Mouse (Mus musculus) CD4-positive helper T cell, adult 2 months (primary cell): ENCODE data around the gene Prss21.
"Not testable (repeated sequence)": the region's sequence is repeated elsewhere in the genome, so short reads cannot be mapped to it uniquely, and the experiment has no call there.

Source experiments
- DNase-seq: peaks from one replicate; pipeline ENCODE4 v3.0.0-alpha.2; 2012; ENCODE audit warnings: low read depth, missing footprints, low spot score

Prss21 gene

DNA sequence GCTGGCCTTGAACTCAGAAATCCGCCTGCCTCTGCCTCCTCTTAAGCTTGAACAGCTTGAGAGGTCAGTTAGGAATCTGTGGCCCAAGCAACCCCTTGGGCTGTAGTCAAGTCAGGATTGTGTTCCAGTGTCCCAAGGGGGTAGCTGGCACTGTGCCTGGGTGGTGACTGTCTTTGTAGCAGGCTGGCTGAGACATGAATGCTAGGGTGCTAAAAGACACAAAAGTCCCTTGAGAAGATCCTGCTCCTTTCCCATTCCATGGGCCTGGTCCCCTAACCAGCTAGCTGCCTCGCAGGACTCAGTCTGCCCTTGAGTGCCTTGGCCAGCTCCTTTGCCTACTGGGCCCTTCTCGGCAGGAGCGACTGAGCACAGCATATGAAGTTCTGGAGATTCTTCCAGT is 4.9 kb upstream of the Prss21 start:
- DNase-seq: no peak

GRCm38 (mm10) chr17:23868513-23868912 is 657 bp downstream of the Prss21 start:
- DNase-seq: no peak

GRCm38 (mm10) chr17:23873884-23874856 is 6.3 kb downstream of the Prss21 start:
- DNase-seq: no peak

GRCm38 (mm10) chr17:23876741-23877140 is 8.9 kb downstream of the Prss21 start:
- DNase-seq: no peak

DNA sequence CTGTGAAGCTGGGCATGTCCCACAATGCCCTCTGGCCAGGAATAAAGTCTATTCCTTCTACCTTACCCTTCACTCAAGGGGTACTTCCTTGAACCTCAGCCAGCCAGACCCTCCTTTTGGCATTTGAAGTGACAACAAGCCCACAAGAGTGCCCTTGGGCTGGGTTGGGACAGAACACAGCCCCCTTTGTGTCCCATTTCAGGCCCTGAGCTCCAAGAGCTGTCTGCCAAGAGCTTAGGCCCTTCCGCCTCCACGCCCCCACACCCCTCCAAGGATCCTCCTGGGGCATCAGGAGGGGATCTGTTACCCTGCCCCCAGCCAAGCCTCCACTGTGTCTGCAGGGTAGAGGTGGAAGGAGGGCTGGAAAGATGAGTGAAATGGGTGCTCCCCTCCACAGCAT is 9.3 kb downstream of the Prss21 start:
- DNase-seq: no peak

DNA sequence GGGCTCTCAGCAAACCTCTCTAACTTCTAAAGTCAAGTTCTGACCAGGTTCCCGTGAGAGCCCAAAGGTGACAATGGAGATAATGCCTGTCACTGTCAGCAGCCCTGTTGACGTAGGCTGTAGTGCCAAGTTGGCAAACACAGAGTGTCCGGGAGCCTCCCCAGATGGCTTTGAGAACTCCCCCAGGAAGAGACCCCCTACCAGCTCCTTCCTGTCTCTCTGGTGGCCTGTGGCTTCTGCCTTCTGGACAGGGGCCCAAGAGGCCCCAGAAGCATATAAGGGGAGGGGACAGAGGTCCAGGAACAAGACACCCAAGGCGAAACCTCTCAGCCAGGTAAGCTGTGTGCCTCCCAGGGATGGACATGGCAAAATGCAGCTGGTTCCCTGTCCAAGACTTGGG is 12.7 kb downstream of the Prss21 start, which contains the start of the genes Dcpp1 and Dcpp2:
Gene Dcpp1, plus strand, starts transcription at position 301 of the 400 bp plus-strand sequence.
Gene Dcpp2, plus strand, starts transcription at position 305 of the 400 bp plus-strand sequence.
- not testable (repeated sequence) for DNase-seq

- not testable (repeated sequence) for DNase-seq
Measured at GRCm38 (mm10) chr17:23917158-23917557, 49.3 kb downstream of the Prss21 start, which contains the start of gene Dcpp3. Gene Dcpp3, plus strand, starts transcription at chr17:23917458.
